Mouse (Mus musculus) activated CD4-positive, CD25-positive, alpha-beta regulatory T cell, adult 4 months (primary cell): ENCODE data around the gene Hnrnpa3. TPM values are rescaled to one million over a fixed set of nuclear protein-coding genes. Genes with fewer than 3 reads are reported as not detected.
"Not testable (repeated sequence)": the region's sequence is repeated elsewhere in the genome, so short reads cannot be mapped to it uniquely, and the experiment has no call there.

ENCODE experiments used
- ATAC-seq: one replicate; pipeline ENCODE4 v1.8.0; 2017
- polyA plus RNA-seq, 2 experiments: library from polyadenylated mRNA; unstranded; fragments of 100-300 nt; shearing (Covaris generic); gene quantifications; one replicate each; pipeline ENCODE4 v1.2.1; 2017

Hnrnpa3 gene
- polyA plus RNA-seq: 100 to 1,000 TPM; 133 to 270 TPM

GRCm38 (mm10) chr2:75658727-75659628, at the start of gene Hnrnpa3:
Hnrnpa3 (plus strand) TSS chr2:75659261.
- peak; percentile 78 for ATAC-seq

- ATAC-seq: no peak
Observed at GRCm38 (mm10) chr2:75609971-75610370, 49.1 kb upstream of the Hnrnpa3 start.

GRCm38 (mm10) chr2:75610602-75611001, 48.5 kb upstream of the Hnrnpa3 start:
- ATAC-seq: not testable (repeated sequence)

- no peak for ATAC-seq
Observed at GRCm38 (mm10) chr2:75611041-75611805, 47.8 kb upstream of the Hnrnpa3 start.

- ATAC-seq: no peak
Observed at GRCm38 (mm10) chr2:75612006-75612405, 47.1 kb upstream of the Hnrnpa3 start.

- ATAC-seq: no peak
Observed at GRCm38 (mm10) chr2:75612981-75613567, 46.0 kb upstream of the Hnrnpa3 start.

GRCm38 (mm10) chr2:75614577-75614976, 44.5 kb upstream of the Hnrnpa3 start:
- ATAC-seq: no peak

- ATAC-seq: no peak
Observed at GRCm38 (mm10) chr2:75616911-75617310, 42.1 kb upstream of the Hnrnpa3 start.

- ATAC-seq: no peak
Observed at GRCm38 (mm10) chr2:75618712-75619111, 40.3 kb upstream of the Hnrnpa3 start.

- ATAC-seq: no peak
Observed at GRCm38 (mm10) chr2:75621873-75622654, 37.0 kb upstream of the Hnrnpa3 start.

GRCm38 (mm10) chr2:75625086-75625485, 34.0 kb upstream of the Hnrnpa3 start:
- no peak for ATAC-seq

- ATAC-seq: no peak
Observed at GRCm38 (mm10) chr2:75626597-75627440, 32.2 kb upstream of the Hnrnpa3 start.

GRCm38 (mm10) chr2:75628487-75628886, 30.6 kb upstream of the Hnrnpa3 start:
- no peak for ATAC-seq

GRCm38 (mm10) chr2:75631421-75631820, 27.6 kb upstream of the Hnrnpa3 start:
- ATAC-seq: no peak

GRCm38 (mm10) chr2:75632043-75632442, 27.0 kb upstream of the Hnrnpa3 start:
- no peak for ATAC-seq

- no peak for ATAC-seq
Observed at GRCm38 (mm10) chr2:75632721-75633181, 26.3 kb upstream of the Hnrnpa3 start.

- ATAC-seq: no peak
Observed at GRCm38 (mm10) chr2:75633381-75633780, 25.7 kb upstream of the Hnrnpa3 start.

GRCm38 (mm10) chr2:75633784-75634183, 25.3 kb upstream of the Hnrnpa3 start:
- ATAC-seq: no peak

- ATAC-seq: not testable (repeated sequence)
Observed at GRCm38 (mm10) chr2:75634431-75634830, 24.6 kb upstream of the Hnrnpa3 start.

- ATAC-seq: peak; percentile 85
Observed at GRCm38 (mm10) chr2:75636261-75637054, 22.6 kb upstream of the Hnrnpa3 start.

GRCm38 (mm10) chr2:75637055-75637304, 22.1 kb upstream of the Hnrnpa3 start:
- not testable (repeated sequence) for ATAC-seq
